Mouse (Mus musculus) cerebellum, adult (tissue): Measurements from ENCODE around the gene Ubtf.
A peak's percentile ranks its signal among the peaks of the same experiment; 100 is the strongest.

Experiments used
- ATAC-seq: cut with Nextera tagmentation; 2 replicates; pipeline ENCODE4 v1.9.2; 2017; ENCODE audit warnings: mild to moderate bottlenecking, moderate library complexity, mixed read lengths; ENCODE audit not compliant: insufficient number of reproducible peaks, low FRiP score, low TSS enrichment

Ubtf gene

GRCm38 (mm10) chr11:102348101-102348585, 28.6 kb upstream of the Ubtf start:
- ATAC-seq, result no peak

GRCm38 (mm10) chr11:102347683-102348082, 28.1 kb upstream of the Ubtf start:
- no peak for ATAC-seq

DNA sequence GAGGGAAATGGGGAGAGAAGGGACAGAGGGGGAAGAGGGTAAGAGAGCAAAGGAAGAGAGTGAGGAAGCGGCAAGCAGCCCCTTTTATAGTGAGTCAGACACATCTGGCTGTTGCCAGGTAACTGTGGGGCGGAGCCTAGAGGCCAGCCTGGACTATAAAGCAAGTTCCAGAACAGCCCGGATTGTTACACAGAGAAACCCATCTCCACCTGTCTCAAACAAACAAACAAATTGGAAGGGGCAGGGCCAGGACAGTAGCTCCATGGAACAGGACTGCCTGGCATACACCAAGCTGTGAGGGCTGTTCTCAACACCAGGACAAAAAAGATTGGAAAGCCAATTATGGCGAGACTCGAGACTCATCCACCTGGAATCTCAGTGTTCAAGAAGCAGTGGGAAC, 27.4 kb upstream of the Ubtf start:
- ATAC-seq, result no peak

- no peak for ATAC-seq
Measured at GRCm38 (mm10) chr11:102344458-102344857, 24.9 kb upstream of the Ubtf start.

DNA sequence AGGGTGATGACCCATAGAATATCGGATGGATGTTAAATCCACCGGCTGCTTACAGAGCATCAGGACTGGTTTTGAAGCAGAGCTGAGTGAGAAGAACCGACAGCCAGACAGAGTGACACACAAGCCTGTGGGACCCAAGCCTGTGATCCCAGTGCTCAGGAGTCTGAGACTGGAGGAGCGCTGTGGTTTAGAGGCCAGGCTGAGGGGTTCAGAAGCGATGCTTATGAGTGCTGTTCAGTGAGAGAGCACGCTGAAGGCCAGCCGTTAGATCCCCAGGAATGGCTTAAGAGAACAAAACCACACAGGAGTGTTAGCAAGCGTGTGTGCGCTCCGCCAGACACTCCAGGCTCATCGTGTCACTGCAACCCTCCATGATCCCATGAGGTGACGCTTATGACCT, 23.2 kb upstream of the Ubtf start:
- no peak for ATAC-seq

- no peak for ATAC-seq
Measured at GRCm38 (mm10) chr11:102341101-102341500, 21.6 kb upstream of the Ubtf start.

GRCm38 (mm10) chr11:102339624-102340023, 20.1 kb upstream of the Ubtf start:
- no peak for ATAC-seq

DNA sequence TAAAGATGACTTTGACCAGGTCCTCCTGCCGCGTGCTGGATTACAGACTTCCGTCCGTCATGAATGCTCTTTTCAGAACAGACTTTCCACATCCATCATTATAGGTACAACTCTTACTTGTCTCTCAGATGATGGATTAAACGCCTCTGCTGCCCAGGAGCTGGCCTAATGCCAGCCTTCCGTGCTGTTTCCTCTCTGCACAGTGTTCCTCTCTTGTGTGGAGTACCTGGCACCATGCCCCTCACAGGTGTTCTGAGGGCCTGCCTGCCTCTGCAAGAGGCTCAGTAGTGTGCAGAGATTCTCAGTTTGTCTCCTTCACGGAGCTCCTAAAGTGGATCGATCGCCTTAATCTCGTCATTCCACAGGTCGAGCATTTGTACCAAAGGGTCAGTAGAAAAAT, 19.7 kb upstream of the Ubtf start:
- ATAC-seq, result peak; percentile 31; the same call in 1 of the 2 replicates

DNA sequence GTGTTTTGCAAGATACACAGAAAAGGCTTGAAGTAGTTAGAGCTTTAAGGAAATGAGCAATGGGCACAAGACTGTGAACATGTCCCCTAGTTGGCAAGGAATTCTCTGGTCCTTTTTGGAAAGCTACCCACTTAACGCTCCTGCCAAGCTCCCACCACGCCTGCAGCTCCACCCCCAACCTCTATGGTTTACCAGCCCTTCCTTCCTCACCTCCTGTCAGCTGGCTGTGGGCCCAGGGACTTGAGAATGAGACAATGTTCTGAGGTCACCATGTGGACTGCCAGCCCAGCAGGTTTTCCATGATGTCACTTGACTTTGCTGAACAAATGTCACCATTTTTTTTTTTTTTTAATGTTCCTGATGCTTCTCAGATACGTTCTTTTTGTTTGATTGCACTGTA, 19.0 kb upstream of the Ubtf start:
- ATAC-seq, result peak; percentile 83; the same call in 1 of the 2 replicates

DNA sequence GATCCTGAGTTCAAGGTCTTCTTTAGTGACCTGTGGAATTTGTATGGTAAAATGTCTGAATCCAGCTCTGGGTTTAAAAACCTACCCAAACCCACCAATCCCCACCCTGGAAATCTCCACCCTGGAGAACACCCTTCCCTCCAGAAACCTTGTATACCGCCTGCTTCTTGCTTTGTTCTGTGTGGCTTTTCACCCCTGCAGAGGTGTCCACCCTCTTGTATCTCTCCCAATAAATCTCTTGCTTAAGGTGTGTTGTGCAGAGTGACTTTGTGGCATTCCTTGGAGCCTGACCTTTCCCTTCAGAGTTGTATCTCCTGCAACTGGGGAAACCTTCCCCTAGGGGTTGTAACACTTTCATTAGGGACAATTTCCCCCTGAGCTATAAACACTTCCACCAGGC, 18.4 kb upstream of the Ubtf start:
- ATAC-seq, result no peak

DNA sequence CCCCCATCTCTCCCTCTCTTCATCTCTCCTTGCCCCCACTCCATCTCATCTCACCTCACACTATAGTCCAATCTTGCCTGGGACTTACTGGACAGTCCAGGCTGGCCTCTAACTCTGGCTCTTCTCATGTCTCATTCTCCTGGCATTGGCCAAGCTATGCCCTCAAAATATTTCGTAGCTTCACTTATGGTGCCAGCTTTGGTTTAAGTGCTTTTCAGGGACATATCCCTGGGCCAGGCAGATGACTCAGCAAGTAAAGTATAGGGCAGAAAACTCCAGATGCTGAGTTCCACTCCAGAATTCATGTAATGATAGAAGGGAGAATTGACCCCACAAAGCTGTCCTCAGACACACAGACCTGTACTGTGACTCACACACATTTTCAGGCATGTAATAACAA, 16.6 kb upstream of the Ubtf start:
- no peak for ATAC-seq

GRCm38 (mm10) chr11:102334973-102335700, 15.6 kb upstream of the Ubtf start:
- ATAC-seq, result no peak

DNA sequence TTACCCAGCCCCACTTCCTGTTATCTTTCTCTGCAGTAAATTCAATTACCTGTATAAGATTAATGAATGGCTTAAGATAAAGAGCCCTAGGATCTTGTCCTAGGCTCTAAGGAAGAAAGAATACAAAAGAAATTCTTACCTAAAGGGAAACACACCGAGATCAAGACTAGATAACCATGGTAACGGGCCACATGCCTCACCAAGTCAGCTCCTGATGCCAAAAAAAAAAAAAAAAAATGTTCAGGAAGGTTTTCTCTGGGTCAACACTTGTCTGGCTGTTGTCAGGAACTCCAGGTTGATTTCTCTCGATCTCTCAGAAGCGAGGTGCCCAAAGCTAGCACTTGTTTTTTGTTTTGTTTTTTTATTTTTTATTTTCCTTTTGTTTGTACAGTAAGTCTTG, 14.5 kb upstream of the Ubtf start:
- no peak for ATAC-seq

- ATAC-seq, result no peak
Measured at GRCm38 (mm10) chr11:102333061-102333460, 13.5 kb upstream of the Ubtf start.

GRCm38 (mm10) chr11:102331806-102332205, 12.3 kb upstream of the Ubtf start:
- no peak for ATAC-seq

GRCm38 (mm10) chr11:102330039-102330438, 10.5 kb upstream of the Ubtf start:
- no peak for ATAC-seq

DNA sequence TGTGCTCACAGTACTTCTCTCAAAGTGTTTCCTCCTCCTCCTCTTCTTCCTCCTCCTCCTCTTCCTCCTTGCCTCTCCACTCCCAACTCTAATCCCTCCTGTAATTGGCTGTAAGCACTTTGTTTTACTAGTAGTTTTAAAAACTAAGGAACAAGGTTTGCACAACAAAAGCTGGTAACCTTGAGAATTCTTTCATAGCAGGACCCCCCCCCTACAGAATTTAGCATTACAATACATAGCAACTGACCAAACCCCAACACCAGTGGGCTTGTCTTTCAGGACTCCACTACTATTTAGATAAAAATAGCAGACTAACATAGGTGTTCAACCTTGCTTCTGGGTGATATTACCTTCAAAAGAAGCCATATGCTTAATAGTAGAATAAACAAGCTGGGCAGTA, 10.0 kb upstream of the Ubtf start:
- no peak for ATAC-seq

DNA sequence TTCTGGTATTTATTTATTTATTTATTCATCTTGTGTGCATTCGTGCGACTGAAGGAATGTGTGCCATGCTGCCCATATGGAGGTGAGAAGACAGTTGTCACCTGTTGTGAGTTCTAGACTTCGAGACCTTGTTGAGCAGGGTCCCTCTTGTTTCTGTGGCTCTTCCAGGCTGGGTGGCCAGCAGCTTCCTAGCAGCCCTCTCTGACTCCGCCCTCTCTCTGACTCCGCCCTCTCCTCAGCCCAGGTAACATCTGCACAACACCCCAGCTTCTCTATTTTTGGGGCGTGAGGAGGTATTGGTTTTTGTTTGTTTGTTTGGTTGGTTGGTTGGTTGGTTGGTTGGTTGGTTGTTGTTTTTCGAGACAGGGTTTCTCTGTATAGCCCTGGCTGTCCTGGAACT, 8.3 kb upstream of the Ubtf start:
- ATAC-seq, result no peak

DNA sequence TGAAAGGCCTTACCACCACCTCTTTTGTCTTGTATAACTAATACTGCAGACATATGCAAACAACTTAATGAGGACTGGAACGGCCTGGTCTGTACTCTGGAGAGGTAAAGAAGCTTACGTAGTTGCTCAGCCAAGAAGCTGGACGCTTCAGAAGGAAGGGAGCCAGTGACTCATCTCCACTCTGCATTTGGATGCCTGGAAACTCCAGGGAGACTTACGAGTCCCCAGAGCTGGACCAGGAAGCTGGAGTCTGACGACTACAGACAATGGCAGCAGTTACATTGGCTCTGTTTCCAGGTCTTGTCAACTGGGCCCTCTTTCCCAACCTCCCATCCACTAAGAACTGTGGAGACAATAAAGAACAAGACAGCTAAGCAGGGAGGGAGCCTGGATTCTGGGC, 7.7 kb upstream of the Ubtf start:
- ATAC-seq, result no peak

DNA sequence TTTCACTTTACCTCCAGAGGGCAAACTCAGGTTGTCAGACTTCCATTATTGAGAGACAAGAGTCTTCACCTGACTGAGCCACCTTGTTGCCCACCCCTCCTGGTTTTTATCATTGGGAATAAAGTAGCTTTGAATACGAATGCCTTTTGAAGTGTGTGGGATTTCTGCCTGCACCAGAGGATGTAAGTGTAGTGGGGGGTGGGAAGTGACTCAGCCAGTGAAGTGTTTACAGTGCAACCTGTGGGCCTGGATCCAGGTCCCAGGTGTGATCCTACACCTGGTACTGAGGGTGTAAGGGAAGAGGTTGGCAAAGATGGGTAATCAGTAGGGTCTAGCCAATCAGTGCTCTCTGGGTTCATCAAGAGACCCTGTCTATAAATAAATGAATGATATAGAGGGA, 4.0 kb upstream of the Ubtf start:
- no peak for ATAC-seq

DNA sequence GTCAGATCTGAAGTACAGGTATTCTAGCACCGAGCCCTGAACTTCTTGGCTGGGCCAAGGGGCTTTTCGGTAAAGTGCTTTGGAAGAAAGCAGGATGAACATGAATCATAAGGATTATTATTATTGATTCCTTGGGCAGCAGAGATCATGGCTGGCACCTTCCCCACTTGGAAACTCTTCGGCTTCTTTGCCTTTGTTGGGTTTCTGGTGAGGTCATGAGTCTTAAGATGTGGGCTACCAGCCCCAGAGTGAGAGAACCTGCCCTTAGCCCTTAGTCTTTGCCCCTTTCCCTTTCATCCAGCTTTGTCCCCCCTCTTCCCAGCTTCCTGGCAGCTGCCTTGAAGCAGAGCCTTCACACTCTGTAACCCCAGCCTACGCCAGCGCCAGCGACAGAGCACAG, 2.4 kb upstream of the Ubtf start:
- no peak for ATAC-seq

- no peak for ATAC-seq
Measured at GRCm38 (mm10) chr11:102320686-102321005, 1.1 kb upstream of the Ubtf start.
